Mouse (Mus musculus): Measurements from ENCODE around the gene Snap47. TPM values are rescaled to one million over a fixed set of nuclear protein-coding genes. Genes with fewer than 3 reads are reported as not detected.
"Not testable (repeated sequence)": the region's sequence is repeated elsewhere in the genome, so short reads cannot be mapped to it uniquely, and the experiment has no call there.

Gene Snap47
- polyA plus RNA-seq, 1 experiment from 2014 or later: 45.1 TPM

DNA sequence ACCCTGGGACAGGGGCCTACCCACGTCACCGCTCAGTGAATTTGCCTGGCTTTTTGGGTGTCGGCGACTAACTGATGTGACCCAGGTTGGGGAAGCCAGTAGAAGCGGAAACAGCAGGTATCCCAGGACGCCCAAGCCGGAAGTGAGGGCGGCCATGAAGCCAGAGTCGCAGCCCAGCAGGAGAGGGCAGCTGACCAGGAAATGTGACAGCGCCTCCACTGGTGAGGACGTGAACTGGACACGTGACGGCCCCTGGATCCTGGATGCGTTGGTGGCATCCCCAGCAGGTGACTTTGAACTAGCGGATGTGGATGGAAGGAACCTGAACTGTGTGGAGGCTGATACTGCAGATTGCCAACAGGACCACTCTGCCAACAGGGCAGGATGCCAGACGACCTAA is 75.5 kb downstream of the Snap47 start, which contains the start of gene Prss38:
Prss38 (minus strand) TSS at position 183 of the 400 bp plus-strand sequence.
- no peak for DNase-seq (ENCODE audit: low spot score)

DNA sequence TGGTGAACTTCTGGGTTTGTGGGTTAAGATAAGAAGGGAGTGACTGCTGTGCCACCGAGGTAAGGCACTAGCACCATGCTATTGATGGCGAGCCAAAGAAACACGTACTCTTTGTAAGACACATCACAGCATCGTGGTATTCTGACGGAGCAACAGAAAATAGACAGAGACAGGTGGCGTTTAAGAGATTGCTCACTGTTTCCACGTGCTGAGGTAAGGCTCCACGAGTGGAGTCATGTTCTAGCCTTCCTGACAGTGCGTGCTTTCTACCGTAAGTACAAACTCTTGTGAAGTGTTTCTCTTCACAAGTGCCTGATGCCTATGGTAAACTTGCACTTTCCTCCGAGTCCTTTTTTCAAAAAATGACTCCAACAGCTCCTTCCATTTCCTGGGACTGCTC is 81.1 kb downstream of the Snap47 start:
- DNase-seq (ENCODE audit: low spot score): no peak

DNA sequence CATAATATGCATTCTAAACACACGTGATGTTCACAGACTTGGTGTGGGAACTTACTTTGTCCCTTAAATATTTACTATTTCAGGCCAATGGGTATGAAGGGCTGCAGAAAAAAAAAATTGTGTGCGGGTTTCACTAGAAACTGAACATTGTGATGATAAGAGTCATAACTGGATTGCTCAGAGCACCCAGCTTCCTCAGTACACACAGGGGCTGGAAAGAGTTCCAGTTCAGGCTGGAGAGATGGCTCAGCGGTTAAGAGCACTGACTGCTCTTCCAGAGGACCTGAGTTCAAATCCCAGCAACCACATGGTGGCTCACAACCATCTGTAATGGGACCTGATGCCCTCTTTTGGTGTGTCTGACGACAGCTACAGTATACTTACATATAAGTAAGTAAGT is 83.0 kb downstream of the Snap47 start:
- not testable (repeated sequence) for DNase-seq (ENCODE audit: low spot score)

GRCm38 (mm10) chr11:59366633-59367032 is 84.4 kb downstream of the Snap47 start:
- no peak for DNase-seq (ENCODE audit: low spot score)

- no peak for DNase-seq (ENCODE audit: low spot score)
Observed at GRCm38 (mm10) chr11:59366031-59366430, 85.0 kb downstream of the Snap47 start.

GRCm38 (mm10) chr11:59364417-59364816 is 86.6 kb downstream of the Snap47 start:
- no peak for DNase-seq (ENCODE audit: low spot score)

GRCm38 (mm10) chr11:59364007-59364406 is 87.0 kb downstream of the Snap47 start:
- no peak for DNase-seq (ENCODE audit: low spot score)

- DNase-seq (ENCODE audit: low spot score): no peak
Observed at GRCm38 (mm10) chr11:59361291-59361690, 89.7 kb downstream of the Snap47 start.

Other genes with a start within 250 kb of the Snap47 start
- 106 and 110 TPM in 2 replicates for gene Mrpl55, start 248.7 kb downstream of the Snap47 start, polyA plus RNA-seq (2015; fragmentation: Nextera tagmentation; extraction: Ambion mirVana)
- gene 2310033P09Rik, start 242.9 kb downstream of the Snap47 start, polyA plus RNA-seq (2015; fragmentation: Nextera tagmentation; extraction: Ambion mirVana): 36.6 and 45.7 TPM in 2 replicates
- 488 and 519 TPM in 2 replicates for gene Arf1, start 222.9 kb downstream of the Snap47 start, polyA plus RNA-seq (2015; fragmentation: Nextera tagmentation; extraction: Ambion mirVana)
- gene Wnt3a, start 160.4 kb downstream of the Snap47 start, polyA plus RNA-seq (2015; fragmentation: Nextera tagmentation; extraction: Ambion mirVana): 0.13 and 0.20 TPM in 2 replicates
- 1.2 TPM in 2 replicates for gene Wnt9a, start 144.3 kb downstream of the Snap47 start, polyA plus RNA-seq (2015; fragmentation: Nextera tagmentation; extraction: Ambion mirVana)
- not detected in 2 replicates for gene Prss38, start 75.5 kb downstream of the Snap47 start, polyA plus RNA-seq (2015; fragmentation: Nextera tagmentation; extraction: Ambion mirVana)
- 10.4 and 11.8 TPM in 2 replicates for gene Jmjd4, start 1.1 kb downstream of the Snap47 start, polyA plus RNA-seq (2015; fragmentation: Nextera tagmentation; extraction: Ambion mirVana)
- 3.3 and 3.8 TPM in 2 replicates for gene Zfp867, start 21.3 kb upstream of the Snap47 start, polyA plus RNA-seq (2015; fragmentation: Nextera tagmentation; extraction: Ambion mirVana)
- 14.9 and 15.0 TPM in 2 replicates for gene Zkscan17, start 75.6 kb upstream of the Snap47 start, polyA plus RNA-seq (2015; fragmentation: Nextera tagmentation; extraction: Ambion mirVana)
- 0.49 TPM in 2 replicates for gene Nlrp3, start 90.4 kb upstream of the Snap47 start, polyA plus RNA-seq (2015; fragmentation: Nextera tagmentation; extraction: Ambion mirVana)
- gene Olfr222, start 125.0 kb upstream of the Snap47 start, polyA plus RNA-seq (2015; fragmentation: Nextera tagmentation; extraction: Ambion mirVana): not detected in 2 replicates
- not detected in 2 replicates for gene Olfr223, start 142.1 kb upstream of the Snap47 start, polyA plus RNA-seq (2015; fragmentation: Nextera tagmentation; extraction: Ambion mirVana)
- gene Mprip, start 210.1 kb upstream of the Snap47 start, polyA plus RNA-seq (2015; fragmentation: Nextera tagmentation; extraction: Ambion mirVana): 46.7 and 55.6 TPM in 2 replicates

Measured in thymus, postnatal 0 days (tissue).